Mouse (Mus musculus): ENCODE results near the gene Ccdc24.

The Ccdc24 gene

GRCm38 (mm10) chr4:117872471-117872886, at the start of gene Ccdc24:
TSS of gene Ccdc24 (minus strand) at chr4:117872557.
- peak; percentile 59 for DNase-seq

- DNase-seq = no peak
Measured at GRCm38 (mm10) chr4:117921358-117921757, 49.0 kb upstream of the Ccdc24 start.

GRCm38 (mm10) chr4:117918762-117919161, 46.4 kb upstream of the Ccdc24 start:
- DNase-seq = no peak

- peak; percentile 38 for DNase-seq
Measured at GRCm38 (mm10) chr4:117918261-117918660, 45.9 kb upstream of the Ccdc24 start.

- DNase-seq = no peak
Measured at GRCm38 (mm10) chr4:117917847-117918246, 45.5 kb upstream of the Ccdc24 start.

- no peak for DNase-seq
Measured at GRCm38 (mm10) chr4:117917402-117917801, 45.0 kb upstream of the Ccdc24 start.

- no peak for DNase-seq
Measured at GRCm38 (mm10) chr4:117916386-117916785, 44.0 kb upstream of the Ccdc24 start.

GRCm38 (mm10) chr4:117915489-117916105, 43.2 kb upstream of the Ccdc24 start:
- DNase-seq = no peak

GRCm38 (mm10) chr4:117914591-117915442, 42.5 kb upstream of the Ccdc24 start, which contains the start of gene Ipo13:
TSS of gene Ipo13 (minus strand) at chr4:117914999.
- peak; percentile 97 for DNase-seq

- no peak for DNase-seq
Measured at GRCm38 (mm10) chr4:117914031-117914430, 41.7 kb upstream of the Ccdc24 start.

GRCm38 (mm10) chr4:117913421-117913820, 41.1 kb upstream of the Ccdc24 start:
- peak; percentile 77 for DNase-seq

- DNase-seq = no peak
Measured at GRCm38 (mm10) chr4:117912685-117913273, 40.4 kb upstream of the Ccdc24 start.

- DNase-seq = no peak
Measured at GRCm38 (mm10) chr4:117912131-117912561, 39.8 kb upstream of the Ccdc24 start.

GRCm38 (mm10) chr4:117908834-117909453, 36.6 kb upstream of the Ccdc24 start:
- no peak for DNase-seq

GRCm38 (mm10) chr4:117906196-117906595, 33.8 kb upstream of the Ccdc24 start:
- peak; percentile 12 for DNase-seq

- no peak for DNase-seq
Measured at GRCm38 (mm10) chr4:117904761-117905160, 32.4 kb upstream of the Ccdc24 start.

- no peak for DNase-seq
Measured at GRCm38 (mm10) chr4:117904094-117904493, 31.7 kb upstream of the Ccdc24 start.

GRCm38 (mm10) chr4:117898111-117898510, 25.8 kb upstream of the Ccdc24 start:
- DNase-seq = no peak

GRCm38 (mm10) chr4:117896031-117896430, 23.7 kb upstream of the Ccdc24 start:
- no peak for DNase-seq

- no peak for DNase-seq
Measured at GRCm38 (mm10) chr4:117895339-117895738, 23.0 kb upstream of the Ccdc24 start.

- no peak for DNase-seq
Measured at GRCm38 (mm10) chr4:117894601-117895000, 22.2 kb upstream of the Ccdc24 start.

- peak; percentile 62 for DNase-seq
Measured at GRCm38 (mm10) chr4:117893376-117893775, 21.0 kb upstream of the Ccdc24 start.

- peak; percentile 82 for DNase-seq
Measured at GRCm38 (mm10) chr4:117891738-117892161, 19.4 kb upstream of the Ccdc24 start, which contains the start of gene Dph2. TSS of gene Dph2 (minus strand) at chr4:117892032.
